Mouse (Mus musculus): Measurements from ENCODE around the gene Ttll5. TPM values are rescaled to one million over a fixed set of nuclear protein-coding genes. Genes with fewer than 3 reads are reported as not detected.

The Ttll5 gene
- polyA plus RNA-seq, 1 experiment, result 88.4 TPM

DNA sequence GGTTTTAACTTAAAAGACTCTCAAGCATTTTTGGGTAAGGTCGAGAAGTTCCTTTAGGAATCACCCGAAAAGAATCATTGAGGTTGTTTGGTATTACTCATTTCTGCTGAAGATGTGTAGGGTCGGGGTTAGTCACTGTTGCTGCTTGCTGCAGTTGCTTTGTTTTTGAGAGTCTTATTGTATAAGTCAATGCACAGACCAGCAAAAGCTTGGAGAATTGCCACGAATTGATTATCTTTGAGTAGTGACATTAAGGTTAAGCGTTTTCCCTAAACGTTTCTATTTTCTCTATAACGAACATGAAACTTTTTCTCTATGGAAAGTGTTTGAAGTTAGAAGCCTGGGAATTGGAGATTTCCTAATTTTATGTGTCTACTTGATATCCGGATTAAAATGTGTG lies 902 bp downstream of the Ttll5 start:
- DNase-seq, result peak in 1 of 2 experiments; percentile 42
- Histone ChIP-seq H3K27me3 (ENCODE audit: control insufficient read depth, insufficient read depth, low read length) (no peaks in the 10 kb centered on the region), H3K4me3 (replicated peaks; ENCODE audit: insufficient read depth, low read depth, low read length) (peak overlapping the region; percentile 77), H3K27ac (ENCODE audit: insufficient read depth, low read length) (peak overlapping the region; percentile 62; the same call in 1 of the 2 replicates), H3K4me1 (ENCODE audit: control insufficient read depth, insufficient read depth, low read length) (no peaks in the 10 kb centered on the region; the same call in 1 of the 2 replicates)
- TF ChIP-seq POLR2A (IDR thresholded peaks at IDR 0.05; ENCODE audit: borderline replicate concordance, insufficient read depth, low read length) (no peak), CTCF (IDR thresholded peaks at IDR 0.05; ENCODE audit: borderline replicate concordance, insufficient read depth, low read depth, low read length) (no peak)
- WGBS, result 6% methylated on average over 8 of the region's 8 CpGs

DNA sequence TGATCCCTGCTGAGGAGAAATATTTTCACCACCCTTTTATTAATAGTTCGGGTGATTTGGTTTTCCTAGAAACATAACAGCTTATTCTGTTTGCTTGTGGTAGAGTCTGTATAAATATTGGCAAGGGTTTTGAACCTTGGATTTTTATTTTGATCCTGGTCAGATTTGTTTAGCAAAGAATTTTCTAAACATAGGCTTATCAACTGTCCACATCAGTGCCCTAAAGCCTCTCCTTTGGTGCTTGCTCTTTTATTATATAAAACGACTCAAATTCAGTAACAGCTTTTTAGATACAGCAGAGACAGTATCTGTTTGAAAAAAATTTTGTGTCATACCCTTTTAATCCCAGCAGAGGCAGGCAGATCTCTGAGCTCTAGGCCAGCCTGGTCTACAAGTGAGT lies 1.4 kb downstream of the Ttll5 start:
- H3K27me3 ChIP-seq (ENCODE audit: control insufficient read depth, insufficient read depth, low read length), result no peaks in the 10 kb centered on the region
- no peaks in the 10 kb centered on the region; the same call in 1 of the 2 replicates for H3K4me1 ChIP-seq (ENCODE audit: control insufficient read depth, insufficient read depth, low read length)
- no peak for TF ChIP-seq POLR2A (IDR thresholded peaks at IDR 0.05; ENCODE audit: borderline replicate concordance, insufficient read depth, low read length)
- no peak for TF ChIP-seq CTCF (IDR thresholded peaks at IDR 0.05; ENCODE audit: borderline replicate concordance, insufficient read depth, low read depth, low read length)
- no peak overlapping the region for H3K27ac ChIP-seq (ENCODE audit: insufficient read depth, low read length)
- WGBS, result 64% methylated on average over 2 of the region's 2 CpGs
- no peak overlapping the region for H3K4me3 ChIP-seq (replicated peaks; ENCODE audit: insufficient read depth, low read depth, low read length)
- DNase-seq, result peak in 1 of 2 experiments; percentile 1

- H3K27ac ChIP-seq (ENCODE audit: insufficient read depth, low read length), result no peak overlapping the region
- WGBS, result 85% methylated on average over 3 of the region's 3 CpGs
These were observed 4.4 kb downstream of the Ttll5 start for GRCm38 (mm10) chr12:85828856-85829255.

DNA sequence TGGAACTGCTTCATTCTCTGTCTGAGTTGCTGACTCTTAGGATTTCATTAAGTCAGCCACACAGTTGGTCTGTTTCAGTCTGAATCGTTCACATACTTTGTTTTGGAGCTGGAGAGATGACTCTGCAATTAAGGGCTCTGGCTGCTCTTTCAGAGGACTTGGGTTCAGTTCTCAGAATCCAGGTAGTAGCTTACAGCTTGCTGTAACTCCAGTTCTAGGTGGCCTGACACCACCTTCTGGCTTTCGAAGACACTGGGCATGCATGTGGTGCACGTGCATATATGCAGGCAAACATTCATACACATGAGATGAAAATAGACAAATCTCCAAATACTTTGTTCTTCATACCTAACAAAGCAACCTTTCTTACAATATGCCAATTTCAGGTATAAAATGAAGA lies 5.4 kb downstream of the Ttll5 start:
- Histone ChIP-seq H3K4me3 (replicated peaks; ENCODE audit: insufficient read depth, low read depth, low read length) (no peak overlapping the region), H3K27me3 (ENCODE audit: control insufficient read depth, insufficient read depth, low read length) (no peaks in the 10 kb centered on the region), H3K27ac (ENCODE audit: insufficient read depth, low read length) (no peak overlapping the region), H3K4me1 (ENCODE audit: control insufficient read depth, insufficient read depth, low read length) (no peaks in the 10 kb centered on the region)
- no peak for TF ChIP-seq CTCF (IDR thresholded peaks at IDR 0.05; ENCODE audit: borderline replicate concordance, insufficient read depth, low read depth, low read length)
- no peak for TF ChIP-seq POLR2A (IDR thresholded peaks at IDR 0.05; ENCODE audit: borderline replicate concordance, insufficient read depth, low read length)
- WGBS, result 92% methylated on average over 3 of the region's 3 CpGs
- DNase-seq, result no peak

More at GRCm38 (mm10) chr12:85828856-85829255, 4.4 kb downstream of the Ttll5 start:
- no peak for DNase-seq
- Histone ChIP-seq H3K27me3 (ENCODE audit: control insufficient read depth, insufficient read depth, low read length) (no peaks in the 10 kb centered on the region), H3K4me1 (ENCODE audit: control insufficient read depth, insufficient read depth, low read length) (no peaks in the 10 kb centered on the region), H3K4me3 (replicated peaks; ENCODE audit: insufficient read depth, low read depth, low read length) (no peak overlapping the region)
- TF ChIP-seq POLR2A (IDR thresholded peaks at IDR 0.05; ENCODE audit: borderline replicate concordance, insufficient read depth, low read length), result no peak
- no peak for TF ChIP-seq CTCF (IDR thresholded peaks at IDR 0.05; ENCODE audit: borderline replicate concordance, insufficient read depth, low read depth, low read length)

GRCm38 (mm10) chr12:85830691-85831090 lies 6.2 kb downstream of the Ttll5 start:
- no peak for TF ChIP-seq CTCF (IDR thresholded peaks at IDR 0.05; ENCODE audit: borderline replicate concordance, insufficient read depth, low read depth, low read length)
- no peak for TF ChIP-seq POLR2A (IDR thresholded peaks at IDR 0.05; ENCODE audit: borderline replicate concordance, insufficient read depth, low read length)
- Histone ChIP-seq H3K27me3 (ENCODE audit: control insufficient read depth, insufficient read depth, low read length) (no peaks in the 10 kb centered on the region), H3K4me3 (replicated peaks; ENCODE audit: insufficient read depth, low read depth, low read length) (no peak overlapping the region), H3K4me1 (ENCODE audit: control insufficient read depth, insufficient read depth, low read length) (no peaks in the 10 kb centered on the region), H3K27ac (ENCODE audit: insufficient read depth, low read length) (peak overlapping the region; percentile 68; the same call in 1 of the 2 replicates)
- DNase-seq, result peak; percentile 32 to 64
- 19% methylated on average over 3 of the region's 3 CpGs for WGBS

DNA sequence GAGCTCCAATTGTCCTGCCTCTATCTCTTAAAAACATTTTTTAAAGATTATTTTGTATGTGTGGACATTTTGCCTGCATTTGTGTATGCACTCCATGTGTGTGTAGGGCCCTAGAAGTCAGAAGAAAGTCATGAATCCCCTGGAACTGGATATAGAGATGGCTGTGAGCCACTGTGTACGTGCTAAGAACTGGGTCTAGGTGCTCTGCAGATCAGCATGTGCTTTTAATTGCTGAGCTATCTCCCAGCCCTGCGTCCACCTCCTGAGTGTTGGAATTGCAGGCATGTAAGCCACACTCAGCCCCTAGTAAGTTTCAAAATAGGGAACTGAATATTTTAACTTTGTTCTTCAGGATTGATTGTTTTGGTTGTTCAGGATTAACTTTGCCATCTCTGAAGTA lies 10.1 kb downstream of the Ttll5 start:
- 93% methylated on average over 2 of the region's 2 CpGs for WGBS
- Histone ChIP-seq H3K4me1 (ENCODE audit: control insufficient read depth, insufficient read depth, low read length) (no peaks in the 10 kb centered on the region), H3K4me3 (replicated peaks; ENCODE audit: insufficient read depth, low read depth, low read length) (no peak overlapping the region), H3K27ac (ENCODE audit: insufficient read depth, low read length) (no peak overlapping the region), H3K27me3 (ENCODE audit: control insufficient read depth, insufficient read depth, low read length) (no peaks in the 10 kb centered on the region)
- TF ChIP-seq POLR2A (IDR thresholded peaks at IDR 0.05; ENCODE audit: borderline replicate concordance, insufficient read depth, low read length) (no peak), CTCF (IDR thresholded peaks at IDR 0.05; ENCODE audit: borderline replicate concordance, insufficient read depth, low read depth, low read length) (no peak)
- no peak for DNase-seq

- Histone ChIP-seq H3K27ac (ENCODE audit: insufficient read depth, low read length) (no peak overlapping the region), H3K27me3 (ENCODE audit: control insufficient read depth, insufficient read depth, low read length) (no peaks in the 10 kb centered on the region), H3K4me3 (replicated peaks; ENCODE audit: insufficient read depth, low read depth, low read length) (no peak overlapping the region), H3K4me1 (ENCODE audit: control insufficient read depth, insufficient read depth, low read length) (no peaks in the 10 kb centered on the region)
- DNase-seq, result no peak
- WGBS, result 82% methylated on average over 2 of the region's 2 CpGs
- TF ChIP-seq POLR2A (IDR thresholded peaks at IDR 0.05; ENCODE audit: borderline replicate concordance, insufficient read depth, low read length) (no peak), CTCF (IDR thresholded peaks at IDR 0.05; ENCODE audit: borderline replicate concordance, insufficient read depth, low read depth, low read length) (no peak)
These were observed 13.3 kb downstream of the Ttll5 start for GRCm38 (mm10) chr12:85837765-85838164.

- DNase-seq, result no peak
- H3K4me1 ChIP-seq (ENCODE audit: control insufficient read depth, insufficient read depth, low read length), result no peaks in the 10 kb centered on the region
- 91% methylated on average over 12 of the region's 12 CpGs for WGBS
- no peak overlapping the region for H3K4me3 ChIP-seq (replicated peaks; ENCODE audit: insufficient read depth, low read depth, low read length)
- TF ChIP-seq POLR2A (IDR thresholded peaks at IDR 0.05; ENCODE audit: borderline replicate concordance, insufficient read depth, low read length) (no peak), CTCF (IDR thresholded peaks at IDR 0.05; ENCODE audit: borderline replicate concordance, insufficient read depth, low read depth, low read length) (no peak)
- no peaks in the 10 kb centered on the region for H3K27me3 ChIP-seq (ENCODE audit: control insufficient read depth, insufficient read depth, low read length)
- no peak overlapping the region for H3K27ac ChIP-seq (ENCODE audit: insufficient read depth, low read length)
These were observed 15.0 kb downstream of the Ttll5 start for GRCm38 (mm10) chr12:85839371-85840000.

Measured in cerebellum, adult 2 months (tissue).